Mouse (Mus musculus): ENCODE measurements around the gene Clec9a.

DNA sequence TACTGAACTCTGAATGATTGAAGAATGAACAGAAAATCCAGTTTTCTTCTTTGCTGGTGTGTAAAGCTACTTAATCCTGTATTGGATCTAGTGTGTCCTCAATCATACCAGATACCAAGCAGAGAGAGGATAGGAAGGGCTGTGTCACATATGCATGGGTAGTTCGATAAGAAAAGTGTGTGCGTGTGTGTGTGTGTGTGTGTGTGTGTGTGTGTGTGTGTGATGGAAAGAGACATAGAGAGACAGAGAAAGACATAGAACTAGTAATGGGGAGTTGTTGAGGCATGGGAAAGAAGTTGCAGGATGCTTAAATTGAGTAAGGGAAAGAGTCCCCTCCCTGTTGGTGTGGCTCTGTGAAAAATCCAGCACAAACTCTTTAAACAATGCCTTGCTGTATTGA lies 22.9 kb upstream of the Clec9a start, which contains the start of gene Clec12b:
- TF ChIP-seq CTCF (IDR thresholded peaks at IDR 0.05; ENCODE audit: low read depth, low read length) (no peak), GATA1 (IDR thresholded peaks at IDR 0.05; ENCODE audit: borderline replicate concordance, low read length) (no peak)
